Mouse (Mus musculus) natural killer cell, adult 2 months (primary cell): ENCODE results near the gene Cdh5.
"Not testable (repeated sequence)": the region's sequence is repeated elsewhere in the genome, so short reads cannot be mapped to it uniquely, and the experiment has no call there.

ENCODE experiments used
- DNase-seq, 2 experiments: peaks; one replicate each; pipeline ENCODE4 v3.0.0; 2022; ENCODE audit warnings: low spot score in 2 of 2

Gene Cdh5

GRCm38 (mm10) chr8:104090993-104091900 is 10.2 kb upstream of the Cdh5 start:
- DNase-seq: not testable (repeated sequence)

GRCm38 (mm10) chr8:104093336-104093735 is 8.1 kb upstream of the Cdh5 start:
- DNase-seq: no peak

DNA sequence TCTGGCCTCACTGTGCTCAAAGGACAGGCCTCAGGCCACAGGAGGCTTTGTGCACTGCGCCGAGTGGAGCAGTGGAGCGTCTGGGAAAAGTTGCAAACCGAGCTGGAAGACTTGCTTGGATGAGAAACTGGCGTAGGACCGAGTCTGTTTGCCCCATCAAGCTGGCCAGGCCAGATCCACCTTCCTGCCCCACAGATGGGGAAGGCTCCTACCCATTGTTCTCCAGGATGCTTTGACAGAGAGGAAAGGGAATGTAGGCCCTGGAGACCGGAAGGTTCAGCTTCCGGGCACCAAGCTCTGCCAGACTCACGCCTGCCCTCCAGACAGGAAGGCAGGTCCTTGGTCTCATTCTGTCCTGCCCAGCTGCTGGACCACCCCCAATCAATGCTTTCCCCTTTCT is 5.8 kb upstream of the Cdh5 start:
- DNase-seq: no peak

- no peak for DNase-seq
Observed at GRCm38 (mm10) chr8:104096644-104097043, 4.8 kb upstream of the Cdh5 start.

DNA sequence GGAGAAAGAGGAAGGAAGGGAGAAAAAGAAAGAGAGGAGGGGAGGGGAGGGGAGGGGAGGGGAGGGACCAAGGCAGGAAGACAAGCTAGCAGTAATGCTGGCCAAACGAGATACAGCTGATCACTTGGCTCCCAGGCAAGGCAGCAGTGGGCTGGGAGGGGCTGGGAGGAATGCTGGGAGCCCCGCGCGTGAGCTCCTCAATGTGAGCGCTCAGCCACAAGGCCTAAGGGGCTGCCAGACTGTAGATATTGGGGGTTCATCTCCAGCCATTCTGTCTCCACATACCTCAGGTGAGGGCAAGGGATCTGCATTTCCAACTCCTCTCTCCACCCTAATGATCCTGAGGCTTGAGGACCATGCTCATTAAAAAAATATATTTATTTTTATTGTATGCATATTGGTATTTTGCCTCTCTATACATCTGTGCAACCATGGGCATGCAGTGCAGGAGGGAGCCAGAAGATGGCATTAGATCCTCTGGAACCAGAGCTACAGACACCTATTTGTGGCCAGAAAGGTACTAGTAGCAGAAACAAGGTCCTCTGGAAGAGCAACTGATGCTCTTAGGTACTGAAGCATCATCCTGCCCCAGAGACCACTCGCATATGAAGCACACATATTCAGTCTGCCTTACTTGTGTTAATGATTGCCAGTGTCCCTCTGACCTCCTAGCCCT is 2.6 kb upstream of the Cdh5 start:
- DNase-seq: peak in 1 of 2 experiments; percentile 58

- DNase-seq: peak in 1 of 2 experiments; percentile 24
Observed at GRCm38 (mm10) chr8:104099347-104100099, 1.9 kb upstream of the Cdh5 start.

GRCm38 (mm10) chr8:104100724-104101123 is 701 bp upstream of the Cdh5 start:
- not testable (repeated sequence) for DNase-seq

- no peak for DNase-seq
Observed at GRCm38 (mm10) chr8:104103462-104103861, 2.0 kb downstream of the Cdh5 start.

DNA sequence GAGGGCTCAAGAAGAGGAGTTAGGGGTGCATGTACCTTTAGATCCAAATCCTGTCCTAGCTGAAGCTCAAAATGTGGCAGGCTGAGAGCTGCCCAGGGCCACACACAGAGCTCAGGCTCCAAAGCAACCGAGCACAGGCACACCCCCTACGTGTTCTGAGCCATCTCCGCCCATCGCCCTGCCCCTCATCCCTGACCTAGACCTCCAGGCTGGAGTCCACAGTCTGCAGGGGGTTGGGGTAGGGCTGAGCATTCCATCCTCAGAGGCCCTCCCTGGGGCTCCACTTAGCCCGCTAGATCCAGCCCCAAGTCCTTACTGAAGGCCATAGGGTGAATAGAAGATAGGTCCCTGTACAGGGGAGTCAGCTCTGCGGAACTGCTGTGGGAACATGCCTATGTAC is 4.3 kb downstream of the Cdh5 start:
- no peak for DNase-seq

GRCm38 (mm10) chr8:104106276-104106946 is 5.0 kb downstream of the Cdh5 start:
- no peak for DNase-seq

- DNase-seq: no peak
Observed at GRCm38 (mm10) chr8:104107111-104107510, 5.7 kb downstream of the Cdh5 start.

DNA sequence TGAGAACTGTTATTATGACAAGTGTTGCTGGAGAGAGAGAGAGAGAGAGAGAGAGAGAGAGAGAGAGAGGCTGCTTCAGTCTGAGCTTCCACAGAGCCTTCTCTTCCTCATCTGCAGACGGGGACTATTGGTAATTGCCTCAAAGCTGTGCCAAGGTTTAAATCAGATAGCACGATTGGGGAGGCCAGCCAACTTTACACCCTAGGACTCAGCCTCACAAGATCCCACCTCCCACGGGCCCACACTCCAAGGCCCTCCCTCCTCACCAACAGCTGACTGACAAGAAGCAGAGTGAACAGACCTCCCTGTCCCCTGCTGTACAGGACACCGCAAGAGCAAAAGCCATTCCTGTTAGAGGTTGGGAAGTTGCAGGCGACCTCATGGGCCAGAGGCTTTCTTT is 6.6 kb downstream of the Cdh5 start:
- no peak for DNase-seq

DNA sequence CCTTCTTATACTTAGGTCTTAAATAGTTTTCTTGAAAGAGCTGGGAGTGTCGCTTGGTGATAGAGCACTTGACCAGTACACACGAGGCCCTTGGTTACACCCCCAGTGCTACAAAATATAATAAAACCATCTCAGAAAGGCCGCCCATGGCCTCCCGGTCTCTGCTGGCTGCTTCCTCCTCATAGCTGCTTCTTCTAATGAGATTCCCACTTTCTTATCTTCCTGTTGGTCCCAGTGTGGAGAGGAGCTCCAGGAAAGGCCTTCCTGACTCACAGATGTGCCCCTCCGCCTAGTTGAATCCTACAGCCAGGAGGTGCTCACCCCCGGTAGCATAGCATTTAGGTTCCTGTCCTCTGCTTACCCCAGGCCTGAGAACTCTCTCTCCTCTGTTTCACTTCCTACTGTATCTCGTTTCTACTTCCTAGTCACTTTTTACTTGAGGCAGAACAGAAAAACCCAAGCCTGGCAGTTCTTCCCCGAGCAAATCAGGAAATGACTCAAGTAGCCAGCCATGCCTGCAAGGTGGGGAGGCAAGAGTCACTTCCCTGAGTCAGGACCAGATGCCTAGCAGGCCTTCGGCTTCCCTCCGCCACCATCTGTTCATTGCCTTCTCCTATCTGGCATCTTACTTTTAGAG is 9.2 kb downstream of the Cdh5 start:
- peak in 1 of 2 experiments; percentile 53 for DNase-seq

DNA sequence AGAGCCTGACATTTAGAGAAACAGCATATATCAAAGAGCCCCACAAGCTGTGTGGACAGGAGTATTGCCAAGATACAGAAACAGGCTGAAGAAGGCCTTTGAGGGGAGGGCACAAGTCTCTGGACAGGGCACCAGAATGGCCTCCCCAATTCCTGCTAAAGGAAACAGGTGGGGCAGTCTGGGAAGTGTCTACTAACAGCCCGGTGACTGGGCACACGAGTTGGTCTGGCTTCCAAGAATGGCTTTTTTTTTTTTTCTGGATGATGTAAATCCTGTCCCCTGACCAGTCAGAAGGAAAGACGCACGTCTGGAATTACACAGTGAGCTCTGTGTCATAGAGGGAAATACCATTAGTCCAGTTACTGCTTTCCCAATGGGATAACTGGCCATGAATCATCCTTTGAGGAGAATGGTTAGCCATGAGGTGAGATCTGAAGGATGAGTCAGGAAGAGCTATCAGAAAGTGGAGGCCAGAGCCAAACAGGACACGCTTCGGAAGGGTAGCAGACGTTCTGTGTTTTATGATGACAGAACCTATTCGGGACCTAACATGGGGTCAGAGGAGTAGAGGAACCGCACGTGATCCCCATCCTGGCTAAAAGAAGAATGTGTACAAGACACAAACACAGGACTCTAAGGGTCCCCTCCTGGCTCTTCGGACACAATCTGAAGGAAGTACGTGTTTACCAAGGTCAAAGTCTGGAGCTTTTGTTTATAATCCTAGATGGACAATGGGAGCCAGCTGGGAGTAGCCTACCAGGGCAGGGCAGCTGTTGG is 20.4 kb downstream of the Cdh5 start:
- DNase-seq: no peak

DNA sequence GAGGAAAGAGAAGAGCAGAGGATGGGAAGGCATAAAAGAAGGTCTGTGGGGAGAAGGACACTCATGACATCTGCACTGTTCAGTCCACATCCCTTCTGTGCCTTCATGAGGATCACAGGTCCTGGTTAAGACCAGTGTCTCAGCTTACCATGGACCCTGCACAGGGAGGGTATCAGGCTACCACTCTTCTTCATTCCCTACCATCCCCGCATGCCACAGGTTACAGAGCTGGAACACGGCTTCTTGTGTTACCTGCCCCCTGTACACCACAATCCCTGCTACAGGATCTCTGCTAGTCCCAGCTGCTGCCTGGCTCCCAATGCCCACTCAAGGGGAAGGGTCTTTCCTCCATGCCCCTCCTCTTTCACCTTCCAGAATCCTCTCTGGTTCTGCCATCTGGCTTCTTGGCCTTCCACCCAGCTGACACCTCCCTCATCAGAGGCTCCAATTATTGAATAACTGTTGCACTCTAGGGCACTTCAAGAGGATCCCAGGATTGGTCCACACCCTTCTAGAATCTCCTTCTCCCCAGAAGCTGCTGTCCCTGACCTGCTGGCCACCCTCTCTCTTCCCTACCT is 21.7 kb downstream of the Cdh5 start:
- DNase-seq: no peak

GRCm38 (mm10) chr8:104124534-104124933 is 23.1 kb downstream of the Cdh5 start:
- DNase-seq: no peak

DNA sequence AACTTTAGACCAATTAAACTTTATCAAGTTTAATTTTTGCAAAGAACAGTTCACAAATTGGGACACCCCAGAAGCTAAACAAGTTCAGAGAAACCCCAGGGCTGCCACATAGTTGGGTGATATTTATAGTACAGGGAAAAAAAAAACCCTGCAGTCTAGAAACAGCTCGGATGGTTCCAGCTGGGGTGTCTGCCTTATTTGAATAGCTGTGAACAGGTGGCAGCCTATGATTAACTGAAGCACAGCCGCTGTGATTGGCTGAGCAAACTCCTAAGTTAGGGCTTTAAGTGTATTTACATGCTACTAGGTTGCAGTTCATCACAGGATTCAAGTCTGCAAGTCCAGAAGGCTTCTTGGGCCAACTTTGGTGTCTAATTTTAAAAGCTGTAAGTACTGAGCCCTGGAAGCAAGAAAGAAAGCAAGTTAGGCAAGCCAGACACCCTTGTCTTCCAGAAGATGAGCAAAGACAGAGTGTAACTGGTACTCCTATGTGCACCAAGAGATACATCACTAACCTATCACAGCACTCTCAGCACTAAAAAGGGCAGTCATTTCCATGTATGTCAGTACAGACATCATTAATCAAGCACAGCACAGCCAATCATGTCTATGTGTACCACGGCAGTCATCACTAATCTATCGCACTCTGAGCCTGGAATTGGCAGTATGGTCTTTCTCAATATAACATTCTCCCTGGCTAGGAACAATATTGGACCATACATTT is 25.9 kb downstream of the Cdh5 start:
- peak in 1 of 2 experiments; percentile 41 for DNase-seq

- no peak for DNase-seq
Observed at GRCm38 (mm10) chr8:104130916-104131315, 29.5 kb downstream of the Cdh5 start.

- no peak for DNase-seq
Observed at GRCm38 (mm10) chr8:104131414-104131975, 30.1 kb downstream of the Cdh5 start.
